Mouse (Mus musculus) erythroblast, embryonic 14.5 days (primary cell): ENCODE measurements around the gene G6pc.

Source experiments
- GATA1 ChIP-seq: IDR thresholded peaks from 2 replicates; pipeline ENCODE4 v1.6.1; 2012; ENCODE audit warnings: low read length, inconsistent platforms, mixed read lengths
- TAL1 ChIP-seq: IDR thresholded peaks from 3 replicates; pipeline ENCODE4 v1.6.1; 2012; ENCODE audit warnings: low read length, inconsistent platforms, mixed read lengths

GRCm38 (mm10) chr11:101367326-101367935 lies at the start of gene G6pc:
- TF ChIP-seq TAL1 (no peak), GATA1 (no peak)
